Mouse (Mus musculus): ENCODE data around the gene Dnmt3a.

Gene Dnmt3a

GRCm38 (mm10) chr12:3856748-3857147, 50.9 kb downstream of the Dnmt3a start:
- no peak for DNase-seq

- DNase-seq = no peak
Measured at GRCm38 (mm10) chr12:3857231-3857630, 51.4 kb downstream of the Dnmt3a start.

- no peak for DNase-seq
Measured at GRCm38 (mm10) chr12:3857773-3858172, 52.0 kb downstream of the Dnmt3a start.

DNA sequence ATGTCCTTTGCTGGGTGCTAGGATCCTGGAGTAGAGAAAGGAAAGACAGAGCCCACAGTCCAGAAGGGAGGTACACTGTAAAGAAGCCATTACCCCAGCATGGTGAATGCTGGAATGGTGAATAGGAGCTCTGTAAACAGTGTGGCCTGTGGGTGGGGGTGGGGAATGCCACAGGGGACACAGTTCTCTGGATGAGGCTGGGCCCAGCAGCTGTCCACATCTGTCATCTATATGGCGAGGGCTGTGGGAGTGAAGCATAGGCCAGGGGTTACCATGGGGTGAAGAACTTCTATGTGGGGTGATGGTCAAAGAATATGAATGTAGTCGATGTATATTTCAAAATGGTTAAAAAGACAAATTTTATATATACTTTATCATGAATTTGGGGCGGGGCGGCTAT, 52.9 kb downstream of the Dnmt3a start:
- DNase-seq = no peak

DNA sequence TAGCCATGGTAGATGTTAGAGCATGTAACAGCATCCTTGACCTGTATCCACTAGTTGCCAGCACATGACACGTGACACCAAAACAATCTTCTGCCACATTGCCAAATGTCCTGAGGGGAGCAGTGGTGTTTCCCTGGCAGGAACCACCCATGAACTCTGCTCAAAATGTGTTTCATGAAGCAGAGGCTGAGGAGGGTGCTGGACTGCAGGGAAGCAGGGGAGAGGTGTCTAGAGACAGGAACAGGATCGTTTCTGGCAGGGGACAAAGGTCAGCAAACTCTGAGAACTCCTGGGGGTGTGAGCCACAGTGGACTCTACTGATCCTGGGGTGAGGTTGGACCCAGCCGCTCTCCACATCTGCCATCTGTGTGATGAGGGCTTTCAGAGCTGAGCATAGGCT, 53.7 kb downstream of the Dnmt3a start:
- DNase-seq = no peak

GRCm38 (mm10) chr12:3860005-3860404, 54.2 kb downstream of the Dnmt3a start:
- no peak for DNase-seq

- DNase-seq = no peak
Measured at GRCm38 (mm10) chr12:3861665-3862228, 55.9 kb downstream of the Dnmt3a start.

- no peak for DNase-seq
Measured at GRCm38 (mm10) chr12:3862253-3862652, 56.4 kb downstream of the Dnmt3a start.

GRCm38 (mm10) chr12:3864208-3864607, 58.4 kb downstream of the Dnmt3a start:
- DNase-seq = no peak

GRCm38 (mm10) chr12:3865594-3865993, 59.8 kb downstream of the Dnmt3a start:
- DNase-seq = no peak

DNA sequence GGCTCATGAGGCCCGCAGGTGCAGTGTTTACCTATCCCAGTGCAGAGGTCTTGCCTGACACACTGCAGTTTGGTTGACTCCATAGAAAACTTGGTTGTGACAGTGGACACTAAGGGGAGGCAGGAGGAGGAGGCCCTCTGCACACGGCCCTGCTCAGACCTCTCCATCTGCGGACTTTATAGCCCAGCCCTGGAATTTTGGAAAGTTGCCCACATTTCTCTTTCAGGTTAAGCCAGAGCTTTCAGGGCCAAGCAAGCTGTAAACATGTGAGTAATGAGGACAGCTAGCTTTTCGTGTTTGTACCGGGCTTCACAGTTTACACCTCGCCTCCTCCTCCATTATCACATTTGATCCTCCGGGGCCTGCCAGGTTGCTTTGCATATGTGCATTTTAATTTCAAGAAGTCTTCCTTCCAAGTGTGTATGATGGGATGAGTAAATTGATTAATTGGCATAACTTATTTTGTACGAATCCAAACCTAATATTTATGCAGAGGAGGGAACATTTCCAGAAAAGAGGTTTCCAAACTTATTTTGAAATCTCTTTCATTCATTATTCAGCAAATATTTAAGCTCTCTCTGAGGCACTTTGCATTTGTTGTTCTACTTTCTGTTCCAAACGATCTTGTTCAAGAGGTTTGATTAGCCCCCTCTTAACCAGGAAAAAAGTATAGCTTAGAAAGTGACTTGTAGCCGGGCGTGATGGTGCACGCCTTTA, 61.0 kb downstream of the Dnmt3a start:
- DNase-seq = no peak

DNA sequence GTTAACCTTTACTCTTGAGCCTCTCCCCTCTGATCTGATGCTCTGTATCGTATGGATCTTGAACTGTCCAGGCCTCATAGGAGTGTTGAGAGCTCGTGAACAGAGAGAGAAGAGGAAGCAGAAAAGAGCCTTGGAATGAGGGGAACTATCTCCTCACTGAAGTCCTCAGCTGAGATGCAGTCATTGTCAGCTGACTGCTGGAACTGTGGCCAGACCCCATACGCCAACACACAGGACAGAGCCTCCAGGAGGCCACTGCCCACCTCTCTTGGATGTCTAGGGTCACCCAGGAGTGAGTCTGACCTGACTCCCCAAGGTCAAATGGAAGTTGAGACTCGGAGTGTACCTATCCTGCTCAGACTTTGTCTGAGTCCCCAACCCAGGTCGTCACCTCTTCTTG, 62.3 kb downstream of the Dnmt3a start:
- no peak for DNase-seq

DNA sequence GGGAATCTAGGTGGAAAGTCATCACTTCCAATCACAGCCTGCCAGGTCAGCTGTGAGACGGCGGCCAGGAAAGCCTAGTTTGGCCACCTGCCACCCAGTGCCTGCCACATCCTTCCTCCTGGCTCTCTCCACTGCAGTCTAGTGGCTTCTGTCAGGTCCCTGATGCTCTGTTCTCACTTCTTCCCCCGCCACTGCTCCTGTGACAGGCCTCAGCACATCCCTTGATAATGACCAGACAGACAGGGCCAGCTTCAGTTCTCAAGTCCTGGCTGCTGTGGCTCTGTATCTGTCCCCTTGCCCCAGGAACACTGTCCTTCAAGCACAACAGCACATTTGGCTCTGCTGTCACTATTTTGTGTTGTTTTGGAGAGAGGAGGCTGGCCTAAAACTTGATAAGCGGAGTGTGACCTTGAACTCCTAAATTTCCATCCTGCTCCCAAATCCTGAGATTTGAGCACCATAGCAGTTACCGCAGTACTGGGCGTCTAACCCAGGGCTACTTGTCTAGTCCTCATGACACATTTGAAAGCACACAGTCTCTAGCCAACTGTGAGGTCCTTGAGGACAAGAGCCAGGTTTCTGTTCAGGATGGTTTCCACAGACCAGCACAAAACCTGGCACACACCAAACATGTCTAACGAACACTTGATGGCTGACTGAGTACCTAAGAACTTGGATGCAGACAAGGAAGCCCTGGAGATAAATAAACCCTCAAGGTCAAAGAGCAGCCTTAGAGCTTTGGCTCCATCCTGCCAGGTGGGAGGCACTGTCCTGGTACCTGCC, 63.1 kb downstream of the Dnmt3a start:
- DNase-seq = no peak

GRCm38 (mm10) chr12:3870024-3870423, 64.2 kb downstream of the Dnmt3a start:
- no peak for DNase-seq

- peak; percentile 50 to 58 for DNase-seq
Measured at GRCm38 (mm10) chr12:3870859-3871462, 65.2 kb downstream of the Dnmt3a start.

DNA sequence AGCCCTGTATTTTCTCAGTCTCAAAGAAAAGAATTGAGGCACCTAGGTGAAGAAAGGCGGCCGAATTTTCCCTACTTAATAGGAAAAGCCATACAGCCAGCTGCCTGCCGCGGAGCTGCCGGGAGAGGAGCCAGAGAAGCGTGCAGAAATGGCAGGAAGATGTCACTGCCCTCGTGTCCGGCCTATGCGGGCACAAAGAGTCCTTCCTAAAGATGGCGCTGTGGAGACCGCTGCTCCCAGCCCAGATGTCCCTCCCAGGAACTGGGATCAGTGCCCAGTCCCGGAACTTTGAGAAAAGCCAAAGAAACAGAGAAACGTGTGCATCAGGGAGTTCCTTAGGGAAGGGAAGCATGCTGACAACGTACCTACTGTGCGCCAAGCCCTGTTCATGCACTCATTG, 65.8 kb downstream of the Dnmt3a start:
- peak; percentile 22 to 49 for DNase-seq

DNA sequence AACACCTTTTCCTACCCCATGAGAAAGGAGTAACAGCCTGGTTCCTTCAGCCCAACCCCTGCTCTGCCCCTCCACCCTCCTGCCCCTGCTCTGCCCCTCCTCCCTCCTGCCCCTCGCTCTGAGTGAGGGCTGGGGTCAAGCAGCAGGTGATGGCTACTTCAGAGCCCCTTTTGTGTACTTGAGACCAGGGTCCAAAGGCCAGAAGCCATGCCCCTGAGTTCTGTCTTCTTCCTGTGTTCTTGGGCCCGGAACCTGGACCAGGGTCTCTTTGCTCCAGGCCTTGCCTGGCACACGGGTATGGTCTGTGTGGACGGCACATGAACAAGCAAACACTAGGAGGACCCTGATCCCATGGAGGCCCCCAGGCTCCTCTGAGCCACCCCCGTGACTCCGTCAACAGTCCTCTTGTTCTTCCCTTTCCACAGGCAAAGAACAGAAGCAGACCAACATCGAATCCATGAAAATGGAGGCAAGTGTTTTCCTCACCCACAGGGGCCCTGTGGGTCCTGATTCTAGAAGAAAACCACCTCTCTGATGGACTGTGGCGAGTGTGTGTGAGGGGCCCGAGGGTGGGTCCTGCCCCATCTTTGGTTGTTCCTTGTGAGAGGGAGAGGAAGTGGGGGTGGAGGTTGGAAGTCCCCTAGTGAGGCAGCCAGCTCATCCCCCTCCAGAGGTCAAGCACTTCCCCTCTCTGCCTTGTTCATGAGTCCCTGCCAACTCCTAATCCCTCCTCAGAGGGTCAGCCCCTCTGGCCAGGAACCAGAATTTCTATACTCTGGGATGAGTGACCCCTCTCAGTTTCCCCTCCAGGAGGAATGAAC, 66.8 kb downstream of the Dnmt3a start:
- peak in 1 of 2 experiments; percentile 31 for DNase-seq

GRCm38 (mm10) chr12:3875474-3875873, 69.7 kb downstream of the Dnmt3a start:
- no peak for DNase-seq

- DNase-seq = no peak
Measured at GRCm38 (mm10) chr12:3877376-3877775, 71.6 kb downstream of the Dnmt3a start.

DNA sequence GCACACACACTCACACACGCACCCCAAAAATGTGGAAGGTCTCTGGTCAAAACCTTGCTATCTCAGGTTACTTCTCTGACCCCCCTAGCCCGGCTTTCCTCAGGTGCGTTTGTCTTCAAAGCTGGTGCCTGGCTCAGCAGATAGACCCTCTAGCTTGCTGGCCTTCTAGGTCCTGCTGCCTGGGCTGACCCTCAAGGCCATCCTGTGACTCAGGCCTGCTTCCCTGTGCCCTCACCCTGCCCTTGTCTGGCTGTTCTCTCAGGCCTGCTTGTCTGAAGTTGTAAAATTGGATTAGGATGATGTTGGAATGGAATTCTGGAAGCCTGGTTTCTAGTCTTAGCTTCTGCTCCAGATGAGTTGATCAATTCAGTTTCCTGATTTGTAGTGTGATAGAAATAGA, 75.7 kb downstream of the Dnmt3a start:
- no peak for DNase-seq

- DNase-seq = no peak
Measured at GRCm38 (mm10) chr12:3884892-3885493, 79.2 kb downstream of the Dnmt3a start.

DNA sequence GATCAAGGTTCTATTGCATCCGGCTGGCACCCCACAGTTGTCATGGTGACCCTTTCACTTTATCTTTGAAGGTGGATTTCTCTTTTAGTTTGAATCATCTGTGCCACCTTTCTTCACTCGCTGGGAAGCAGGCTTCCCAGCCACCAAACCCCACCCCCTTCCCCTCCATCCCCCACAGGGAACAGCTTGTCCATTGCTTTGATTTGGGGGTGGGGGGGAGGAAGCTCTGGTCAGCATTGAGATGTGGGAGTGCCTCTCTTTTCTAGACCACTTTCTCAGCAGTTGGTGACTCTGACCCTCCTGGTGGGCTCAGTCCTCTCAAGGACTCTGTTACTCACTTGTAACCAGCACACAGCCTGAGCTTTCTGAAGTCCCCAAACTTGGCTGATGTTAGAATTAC, 80.8 kb downstream of the Dnmt3a start:
- DNase-seq = no peak

All from spleen, adult 18-20 months (tissue).